Mouse (Mus musculus) erythroblast, embryonic 14.5 days (primary cell): ENCODE measurements around the gene Pdgfa.

Experiments
- GATA1 ChIP-seq: IDR thresholded peaks from 2 replicates; pipeline ENCODE4 v1.6.1; 2012; ENCODE audit warnings: low read length, inconsistent platforms, mixed read lengths
- TAL1 ChIP-seq: IDR thresholded peaks from 3 replicates; pipeline ENCODE4 v1.6.1; 2012; ENCODE audit warnings: low read length, inconsistent platforms, mixed read lengths

GRCm38 (mm10) chr5:138951305-138951704 is 45.9 kb downstream of the Pdgfa start:
- TF ChIP-seq GATA1 (no peak), TAL1 (no peak)
